Mouse (Mus musculus): ENCODE data around the gene Tgoln1. TPM values are rescaled to one million over a fixed set of nuclear protein-coding genes. Genes with fewer than 3 reads are reported as not detected.
A peak's percentile ranks its signal among the peaks of the same experiment; 100 is the strongest.

The Tgoln1 gene
- polyA plus RNA-seq, 1 experiment from 2014 or later = 13.6 TPM

GRCm38 (mm10) chr6:72607060-72607459 lies 9.7 kb downstream of the Tgoln1 start:
- H3K27ac ChIP-seq = no peak overlapping the region
- H3K36me3 ChIP-seq = peaks cover 78% of the 10 kb centered on the region
- ATAC-seq (ENCODE audit: low read depth) = no peak
- H3K9ac ChIP-seq = no peak overlapping the region
- no peaks in the 10 kb centered on the region for H3K27me3 ChIP-seq
- no peak overlapping the region for H3K4me3 ChIP-seq (replicated peaks)
- 77% methylated on average over 4 of the region's 4 CpGs for WGBS (ENCODE audit: insufficient replicate concordance)
- no peaks in the 10 kb centered on the region for H3K9me3 ChIP-seq (replicated peaks)
- DNase-seq = no peak
- peaks cover 4% of the 10 kb centered on the region; the same call in 1 of the 2 replicates for H3K4me1 ChIP-seq (replicated peaks)
- no peak overlapping the region for H3K4me2 ChIP-seq

GRCm38 (mm10) chr6:72604066-72604465 lies 12.7 kb downstream of the Tgoln1 start:
- peaks cover 49% of the 10 kb centered on the region for H3K36me3 ChIP-seq
- no peak for DNase-seq
- WGBS (ENCODE audit: insufficient replicate concordance) = 86% methylated on average over 2 of the region's 2 CpGs
- H3K27ac ChIP-seq = no peak overlapping the region
- no peaks in the 10 kb centered on the region for H3K9me3 ChIP-seq (replicated peaks)
- no peak for ATAC-seq (ENCODE audit: low read depth)
- peaks cover 12% of the 10 kb centered on the region for H3K4me1 ChIP-seq (replicated peaks)
- H3K4me3 ChIP-seq (replicated peaks) = no peak overlapping the region
- no peaks in the 10 kb centered on the region for H3K27me3 ChIP-seq
- H3K9ac ChIP-seq = no peak overlapping the region
- no peak overlapping the region for H3K4me2 ChIP-seq

GRCm38 (mm10) chr6:72601732-72602131 lies 15.1 kb downstream of the Tgoln1 start:
- Histone ChIP-seq H3K27me3 (no peaks in the 10 kb centered on the region), H3K4me2 (no peak overlapping the region), H3K27ac (no peak overlapping the region), H3K9ac (no peak overlapping the region), H3K4me1 (replicated peaks) (peaks cover 28% of the 10 kb centered on the region), H3K36me3 (peaks cover 32% of the 10 kb centered on the region), H3K4me3 (replicated peaks) (no peak overlapping the region), H3K9me3 (replicated peaks) (no peaks in the 10 kb centered on the region)
- WGBS (ENCODE audit: insufficient replicate concordance) = 29% methylated on average over 1 of the region's 1 CpGs
- no peak for ATAC-seq (ENCODE audit: low read depth)
- DNase-seq = peak; percentile 60

GRCm38 (mm10) chr6:72600771-72601170 lies 16.0 kb downstream of the Tgoln1 start:
- Histone ChIP-seq H3K36me3 (peaks cover 22% of the 10 kb centered on the region), H3K27me3 (no peaks in the 10 kb centered on the region), H3K9me3 (replicated peaks) (no peaks in the 10 kb centered on the region), H3K27ac (no peak overlapping the region), H3K4me3 (replicated peaks) (no peak overlapping the region), H3K9ac (no peak overlapping the region), H3K4me1 (replicated peaks) (peaks cover 30% of the 10 kb centered on the region), H3K4me2 (no peak overlapping the region)
- 81% methylated on average over 12 of the region's 12 CpGs for WGBS (ENCODE audit: insufficient replicate concordance)
- DNase-seq = no peak
- no peak for ATAC-seq (ENCODE audit: low read depth)

GRCm38 (mm10) chr6:72600216-72600615 lies 16.6 kb downstream of the Tgoln1 start:
- H3K36me3 ChIP-seq = peaks cover 17% of the 10 kb centered on the region
- H3K4me3 ChIP-seq (replicated peaks) = no peak overlapping the region
- WGBS (ENCODE audit: insufficient replicate concordance) = 75% methylated on average over 6 of the region's 6 CpGs
- H3K9me3 ChIP-seq (replicated peaks) = no peaks in the 10 kb centered on the region
- DNase-seq (no peak), ATAC-seq (ENCODE audit: low read depth) (no peak)
- no peak overlapping the region for H3K4me2 ChIP-seq
- no peak overlapping the region for H3K9ac ChIP-seq
- no peaks in the 10 kb centered on the region for H3K27me3 ChIP-seq
- H3K27ac ChIP-seq = no peak overlapping the region
- H3K4me1 ChIP-seq (replicated peaks) = peaks cover 30% of the 10 kb centered on the region

- ATAC-seq (ENCODE audit: low read depth) = no peak
- Histone ChIP-seq H3K4me2 (peak overlapping the region; percentile 84), H3K4me1 (replicated peaks) (peaks cover 27% of the 10 kb centered on the region), H3K9ac (peak overlapping the region; percentile 75), H3K36me3 (peaks cover 5% of the 10 kb centered on the region), H3K27ac (peak overlapping the region; percentile 63), H3K4me3 (replicated peaks) (peak overlapping the region; percentile 67), H3K9me3 (replicated peaks) (no peaks in the 10 kb centered on the region), H3K27me3 (no peaks in the 10 kb centered on the region)
- DNase-seq = no peak
- WGBS (ENCODE audit: insufficient replicate concordance) = 32% methylated on average over 12 of the region's 12 CpGs
Measured at GRCm38 (mm10) chr6:72598791-72599557, 17.8 kb downstream of the Tgoln1 start.

- under 1% methylated on average over 38 of the region's 38 CpGs for WGBS (ENCODE audit: insufficient replicate concordance)
- H3K27ac ChIP-seq = peak within 1 kb of the TSS; percentile 63
- no peaks in the 10 kb centered on the region for H3K9me3 ChIP-seq (replicated peaks)
- H3K9ac ChIP-seq = peak within 1 kb of the TSS; percentile 75
- H3K4me2 ChIP-seq = peak within 1 kb of the TSS; percentile 84
- no peaks in the 10 kb centered on the region for H3K27me3 ChIP-seq
- peaks cover 27% of the 10 kb centered on the region for H3K4me1 ChIP-seq (replicated peaks)
- peak; percentile 85 for DNase-seq
- peak within 1 kb of the TSS; percentile 67 for H3K4me3 ChIP-seq (replicated peaks)
- peak; percentile 83 for ATAC-seq (ENCODE audit: low read depth)
- no peaks in the 10 kb centered on the region for H3K36me3 ChIP-seq
Measured at GRCm38 (mm10) chr6:72597956-72598753, 18.6 kb downstream of the Tgoln1 start, which contains the start of the genes Elmod3 and Retsat. TSS of gene Elmod3 (minus strand) at chr6:72598413. TSS of gene Retsat (plus strand) at chr6:72598475.

- Histone ChIP-seq H3K27me3 (no peaks in the 10 kb centered on the region), H3K9ac (peak overlapping the region; percentile 75), H3K4me3 (replicated peaks) (peak overlapping the region; percentile 67), H3K27ac (no peak overlapping the region), H3K4me2 (peak overlapping the region; percentile 84), H3K9me3 (replicated peaks) (no peaks in the 10 kb centered on the region), H3K4me1 (replicated peaks) (peaks cover 27% of the 10 kb centered on the region), H3K36me3 (no peaks in the 10 kb centered on the region)
- 47% methylated on average over 13 of the region's 13 CpGs for WGBS (ENCODE audit: insufficient replicate concordance)
- ATAC-seq (ENCODE audit: low read depth) (no peak), DNase-seq (no peak)
Measured at GRCm38 (mm10) chr6:72597083-72597874, 19.5 kb downstream of the Tgoln1 start.

GRCm38 (mm10) chr6:72593914-72594313 lies 22.9 kb downstream of the Tgoln1 start:
- Histone ChIP-seq H3K36me3 (no peaks in the 10 kb centered on the region), H3K27me3 (no peaks in the 10 kb centered on the region), H3K9me3 (replicated peaks) (no peaks in the 10 kb centered on the region), H3K4me1 (replicated peaks) (peaks cover 17% of the 10 kb centered on the region), H3K27ac (no peak overlapping the region), H3K4me3 (replicated peaks) (no peak overlapping the region), H3K4me2 (no peak overlapping the region), H3K9ac (no peak overlapping the region)
- DNase-seq = no peak
- WGBS (ENCODE audit: insufficient replicate concordance) = 44% methylated on average over 5 of the region's 5 CpGs
- ATAC-seq (ENCODE audit: low read depth) = no peak

- ATAC-seq (ENCODE audit: low read depth) (no peak), DNase-seq (no peak)
- Histone ChIP-seq H3K9me3 (replicated peaks) (no peaks in the 10 kb centered on the region), H3K4me3 (replicated peaks) (no peak overlapping the region), H3K4me1 (replicated peaks) (peaks cover 12% of the 10 kb centered on the region), H3K4me2 (no peak overlapping the region), H3K36me3 (no peaks in the 10 kb centered on the region), H3K9ac (no peak overlapping the region), H3K27ac (no peak overlapping the region), H3K27me3 (no peaks in the 10 kb centered on the region)
- 64% methylated on average over 6 of the region's 6 CpGs for WGBS (ENCODE audit: insufficient replicate concordance)
Measured at GRCm38 (mm10) chr6:72593011-72593803, 23.6 kb downstream of the Tgoln1 start.

Data from liver, embryonic 13.5 days (tissue).